Mouse (Mus musculus) thymus, postnatal 0 days (tissue): ENCODE data around the gene Il6ra. TPM values are rescaled to one million over a fixed set of nuclear protein-coding genes. Genes with fewer than 3 reads are reported as not detected.

Experiments used
- DNase-seq: peaks from one replicate; pipeline ENCODE4 v3.0.0-alpha.2; 2015; ENCODE audit warnings: low spot score
- polyA plus RNA-seq: library from polyadenylated mRNA; unstranded; fragments of >200 nt; fragmentation: Nextera tagmentation; extraction: Ambion mirVana; gene quantifications from 2 replicates; pipeline ENCODE4 v1.2.1, GENCODE M21; 2015

Il6ra gene
- 4.1 and 4.2 TPM in 2 replicates for polyA plus RNA-seq

DNA sequence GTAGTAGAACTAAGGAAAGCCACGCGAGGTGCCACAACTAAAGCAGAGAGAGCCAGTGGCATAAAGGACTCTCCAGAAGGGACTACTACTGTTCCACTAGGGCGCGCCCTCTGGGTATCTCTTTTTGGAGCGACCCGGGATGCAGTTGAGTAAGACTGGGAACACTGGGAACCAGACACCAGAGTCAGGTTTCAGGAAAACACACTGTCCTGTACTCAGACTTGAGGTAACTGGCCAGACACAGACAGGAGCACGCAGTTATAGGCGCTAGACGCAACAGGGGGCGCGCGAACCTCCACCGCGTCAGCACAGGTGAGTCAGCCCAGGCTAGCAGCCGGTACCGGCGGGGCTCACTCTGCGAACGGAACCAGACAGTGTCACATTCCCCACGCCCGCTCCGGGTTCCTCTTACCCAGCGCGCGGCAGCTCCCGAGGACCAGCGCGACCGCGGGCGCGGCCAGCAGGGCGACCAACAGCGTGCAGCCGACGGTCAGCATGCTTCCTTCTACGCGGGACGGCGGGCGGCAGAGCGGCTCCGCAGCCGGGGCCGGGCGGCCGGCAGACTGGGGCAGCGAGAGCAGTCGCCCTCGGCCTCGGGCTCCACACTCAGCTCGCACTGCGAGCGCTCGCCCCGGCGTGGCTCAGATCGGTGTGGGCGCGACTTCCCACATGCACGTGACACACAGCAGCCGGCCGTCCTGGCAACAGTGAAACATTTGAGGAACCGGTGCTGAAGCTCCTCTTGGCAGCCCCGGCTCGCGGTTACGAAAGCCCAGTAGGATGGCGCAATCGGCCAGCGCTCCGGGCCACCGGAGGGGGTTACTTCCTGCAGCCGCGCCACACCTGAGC lies at the start of gene Il6ra:
TSS of gene Il6ra (minus strand) at position 654 of the 849 bp plus-strand sequence.
- peak; percentile 60 for DNase-seq

DNA sequence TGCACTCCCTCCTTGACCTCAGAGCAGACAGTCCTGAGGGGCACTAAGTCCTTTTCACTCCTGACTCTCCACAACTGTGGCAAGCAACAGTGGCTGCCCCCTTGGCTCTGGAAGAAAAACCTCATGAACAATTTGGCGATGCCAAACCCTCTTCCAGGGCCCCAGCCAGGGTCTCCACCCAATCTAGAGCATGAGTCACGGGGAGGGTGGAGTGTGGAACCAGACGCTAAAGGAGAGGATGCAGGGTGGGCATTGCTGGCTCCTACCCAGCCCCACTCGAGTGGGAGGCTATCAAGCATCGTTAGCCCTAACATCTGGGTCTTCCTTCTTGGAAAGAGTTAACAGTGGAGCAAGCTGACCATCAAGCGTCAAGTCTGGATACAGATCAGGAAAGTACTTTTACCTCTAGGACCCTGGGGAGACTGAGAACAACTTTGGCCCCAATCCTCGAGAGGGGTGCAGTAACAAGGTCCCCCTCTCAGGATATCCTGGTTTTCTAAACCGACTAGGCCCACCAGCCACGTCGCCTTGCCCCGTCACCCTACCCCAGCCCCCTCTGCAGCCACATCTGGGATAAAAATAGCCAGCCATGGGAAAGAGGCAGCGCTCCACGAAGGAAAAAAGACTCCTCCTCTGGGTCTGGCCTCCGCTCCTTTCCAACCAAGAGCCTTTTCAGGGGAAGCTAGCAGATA lies 49.2 kb upstream of the Il6ra start:
- peak; percentile 26 for DNase-seq

- peak; percentile 48 for DNase-seq
Measured at GRCm38 (mm10) chr3:89961436-89961835, 48.4 kb upstream of the Il6ra start.

GRCm38 (mm10) chr3:89960469-89960868 lies 47.5 kb upstream of the Il6ra start:
- DNase-seq = peak; percentile 84

- DNase-seq = no peak
Measured at GRCm38 (mm10) chr3:89959435-89959834, 46.4 kb upstream of the Il6ra start.

DNA sequence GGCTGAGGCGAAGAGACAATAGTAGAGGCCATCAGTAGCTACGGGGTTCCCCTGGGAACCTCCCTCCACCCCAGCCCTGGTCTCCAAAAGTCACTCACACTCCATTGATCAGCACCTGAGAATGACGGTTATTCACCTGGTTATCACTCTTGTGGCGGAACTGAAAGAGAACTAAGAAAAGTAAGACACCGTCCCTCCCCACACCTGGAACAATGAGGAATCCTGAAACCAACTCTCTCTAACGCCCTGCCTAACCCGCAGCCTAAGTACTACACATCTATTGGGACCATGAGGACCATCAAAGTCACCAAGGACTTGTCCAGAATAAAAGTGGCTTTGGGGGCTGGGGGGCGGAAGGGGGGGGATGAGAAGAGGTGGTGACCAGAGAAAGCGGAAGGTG lies 44.9 kb upstream of the Il6ra start:
- DNase-seq = no peak

DNA sequence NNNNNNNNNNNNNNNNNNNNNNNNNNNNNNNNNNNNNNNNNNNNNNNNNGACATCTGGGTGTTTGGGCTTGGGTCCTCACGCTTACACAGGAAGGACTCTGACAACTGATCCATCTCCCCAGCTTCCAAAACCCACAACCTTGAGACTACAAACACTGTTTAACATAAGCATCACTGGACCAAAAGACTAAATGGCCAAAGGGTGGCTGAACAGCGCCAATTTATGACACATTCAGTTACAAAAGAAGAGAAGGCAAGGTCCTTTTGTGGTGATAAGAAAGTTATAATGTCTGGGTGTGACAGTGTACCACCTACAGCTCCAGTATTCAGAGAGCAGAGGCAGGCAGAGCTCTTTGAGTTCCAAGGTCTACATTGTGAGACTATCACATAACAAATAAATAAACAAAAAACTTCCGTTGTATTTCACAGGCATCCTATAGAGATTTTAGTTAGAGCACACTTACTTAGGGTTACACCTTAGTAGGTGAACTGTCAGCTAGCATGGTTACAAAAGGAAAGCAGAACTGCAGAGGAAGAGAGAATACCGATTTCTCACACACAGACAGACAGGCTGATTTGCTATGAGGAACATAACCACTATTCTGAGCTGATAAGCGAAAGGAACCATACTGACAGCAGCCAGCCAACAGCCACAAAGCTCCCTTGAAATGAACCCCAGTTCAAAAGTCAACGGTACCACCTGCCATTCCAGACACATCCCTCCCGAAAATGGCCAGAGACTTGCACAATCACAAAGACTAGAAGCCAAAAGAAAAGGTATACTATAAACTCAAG lies 43.4 kb upstream of the Il6ra start:
- no peak for DNase-seq

DNA sequence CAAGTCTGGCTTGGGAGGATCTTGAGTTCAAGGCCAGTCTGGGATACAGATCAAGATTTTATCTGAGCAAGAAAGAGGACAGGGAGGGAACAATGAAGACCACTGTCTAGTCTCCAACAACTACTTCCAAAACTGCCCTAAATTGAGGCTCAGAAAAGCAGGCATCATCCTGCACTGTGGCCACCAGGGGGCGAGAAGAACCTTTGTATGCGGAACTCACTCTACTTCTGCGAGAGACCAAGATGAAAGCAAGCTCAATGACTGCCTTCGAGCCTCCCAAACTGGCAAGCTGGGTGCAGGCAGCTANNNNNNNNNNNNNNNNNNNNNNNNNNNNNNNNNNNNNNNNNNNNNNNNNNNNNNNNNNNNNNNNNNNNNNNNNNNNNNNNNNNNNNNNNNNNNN lies 40.4 kb upstream of the Il6ra start:
- DNase-seq = peak; percentile 85

DNA sequence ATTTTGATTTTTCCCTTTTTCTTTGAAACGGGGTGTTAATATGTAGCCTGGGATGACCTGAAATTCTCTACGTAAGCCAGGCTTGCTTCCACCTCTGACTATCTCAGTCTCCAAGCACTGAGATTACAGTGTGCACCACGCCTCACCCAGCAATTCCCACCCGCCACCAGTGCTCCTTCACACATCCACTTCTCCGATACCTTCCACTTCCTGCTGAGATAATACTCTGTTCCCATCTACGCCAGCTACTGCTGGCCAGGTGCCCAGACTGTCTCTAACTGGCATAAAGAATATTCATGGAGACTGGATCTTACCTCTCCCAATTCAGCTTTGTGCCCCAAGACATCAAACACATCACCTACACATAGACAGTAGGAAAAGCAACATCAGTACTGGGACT lies 35.7 kb upstream of the Il6ra start:
- no peak for DNase-seq

GRCm38 (mm10) chr3:89948021-89948420 lies 35.0 kb upstream of the Il6ra start:
- no peak for DNase-seq

DNA sequence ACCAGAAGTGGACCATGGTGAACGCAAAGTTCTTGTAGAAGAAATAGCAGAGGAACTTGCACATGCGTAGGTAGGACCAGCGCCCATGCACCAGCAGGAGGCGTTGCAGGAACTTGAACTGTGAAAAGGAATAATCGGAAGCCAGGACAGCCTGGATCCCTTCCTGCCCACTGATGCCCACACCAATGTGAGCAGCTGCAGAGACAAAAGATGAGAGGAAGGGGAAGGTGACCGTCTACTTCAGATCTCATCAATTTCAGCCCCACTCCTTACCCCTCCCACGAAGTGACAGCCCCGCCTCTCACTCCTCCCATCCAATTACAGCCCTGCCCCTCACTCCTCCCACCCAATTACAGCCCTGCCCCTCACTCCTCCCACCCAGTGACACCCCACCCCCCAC lies 32.0 kb upstream of the Il6ra start:
- DNase-seq = no peak

GRCm38 (mm10) chr3:89942894-89943293 lies 29.9 kb upstream of the Il6ra start:
- DNase-seq = no peak

DNA sequence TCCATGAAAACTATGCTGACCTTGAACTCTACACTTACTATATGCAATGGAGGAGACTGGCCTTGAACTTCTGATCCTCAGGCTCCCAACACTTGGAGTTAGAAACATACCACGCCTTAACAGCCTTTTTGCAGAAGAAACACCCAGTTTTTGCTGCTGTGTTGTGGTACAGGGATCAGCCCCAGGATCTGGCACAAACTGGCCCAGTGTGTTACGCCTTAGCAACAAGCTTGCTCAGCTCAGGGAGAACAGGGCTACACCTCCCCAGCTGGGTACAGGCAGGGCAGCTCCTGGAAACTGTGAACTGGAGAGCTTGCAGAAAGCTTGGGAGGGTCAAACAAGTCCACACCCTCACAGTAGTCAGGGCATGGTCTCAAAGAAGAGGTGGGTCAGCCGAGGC lies 23.5 kb upstream of the Il6ra start:
- no peak for DNase-seq

- DNase-seq = no peak
Measured at GRCm38 (mm10) chr3:89932925-89933324, 19.9 kb upstream of the Il6ra start.

DNA sequence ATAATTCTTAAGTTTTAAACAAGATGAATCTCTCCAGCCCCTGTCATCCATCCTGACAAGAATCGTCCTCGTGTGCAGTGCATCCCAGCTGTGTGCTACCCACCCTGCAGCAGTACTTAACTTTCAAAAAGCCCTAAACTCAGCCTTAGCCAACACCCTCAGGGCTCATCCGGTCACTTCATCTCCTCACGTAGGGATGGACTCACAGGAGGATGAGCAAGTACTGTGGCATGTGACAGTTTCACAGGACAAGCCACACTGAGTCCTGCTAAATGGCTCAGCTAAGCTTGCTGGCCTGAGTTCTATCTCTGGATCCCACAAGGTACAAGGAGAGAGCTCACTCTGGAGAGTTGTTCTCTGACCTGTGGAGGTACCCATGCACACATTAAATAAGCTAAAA lies 16.0 kb upstream of the Il6ra start:
- no peak for DNase-seq

GRCm38 (mm10) chr3:89926440-89926839 lies 13.4 kb upstream of the Il6ra start:
- no peak for DNase-seq

GRCm38 (mm10) chr3:89920711-89921110 lies 7.7 kb upstream of the Il6ra start:
- no peak for DNase-seq

DNA sequence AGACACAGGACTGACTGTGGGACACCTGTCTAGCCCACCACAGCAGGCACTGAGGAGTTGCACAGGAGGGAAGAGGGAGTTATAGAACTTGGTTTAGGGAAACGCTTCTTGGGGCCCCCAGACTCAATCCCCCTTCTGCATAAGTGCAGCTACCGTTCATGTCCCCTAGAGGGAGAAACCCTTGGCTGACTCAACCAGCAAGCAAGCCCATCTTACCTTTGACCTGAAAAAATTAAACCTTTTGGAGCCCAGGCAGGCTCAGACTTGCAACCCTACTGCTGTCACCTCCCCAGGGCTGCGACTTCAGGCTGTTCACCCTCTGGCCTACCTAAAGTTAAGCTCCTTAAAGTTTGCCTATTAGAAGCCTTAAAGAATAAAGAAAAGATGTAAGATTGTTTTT lies 4.4 kb upstream of the Il6ra start:
- no peak for DNase-seq

GRCm38 (mm10) chr3:89916622-89917021 lies 3.6 kb upstream of the Il6ra start:
- DNase-seq = no peak

- DNase-seq = no peak
Measured at GRCm38 (mm10) chr3:89914700-89915099, 1.7 kb upstream of the Il6ra start.

- DNase-seq = no peak
Measured at GRCm38 (mm10) chr3:89912108-89912542, 871 bp downstream of the Il6ra start.

DNA sequence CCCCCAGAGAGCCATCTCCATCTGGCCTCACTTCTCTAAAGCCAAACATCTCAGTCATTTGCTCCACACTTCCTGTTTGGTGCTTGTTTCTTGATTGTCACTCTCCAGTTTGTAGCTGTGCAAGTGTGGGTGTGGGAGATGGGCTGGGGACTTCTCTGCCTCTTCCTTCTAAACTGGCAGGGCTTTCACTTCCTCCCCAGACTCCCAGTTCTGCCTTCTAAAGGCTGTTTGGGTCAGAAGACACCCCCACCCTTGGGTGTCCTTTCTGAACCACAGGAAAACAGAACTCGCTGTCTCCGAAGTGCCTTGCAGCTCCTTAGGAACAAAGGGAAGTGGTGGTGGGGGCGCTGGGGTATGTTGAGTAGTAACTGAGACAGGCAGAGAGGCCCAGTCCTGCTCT lies 1.8 kb downstream of the Il6ra start:
- no peak for DNase-seq
